Mouse (Mus musculus): ENCODE results near the gene Dnaja1. TPM values are rescaled to one million over a fixed set of nuclear protein-coding genes. Genes with fewer than 3 reads are reported as not detected.

Gene Dnaja1
- total RNA-seq, 2 experiments from 2014 or later = 287 to 463 TPM

DNA sequence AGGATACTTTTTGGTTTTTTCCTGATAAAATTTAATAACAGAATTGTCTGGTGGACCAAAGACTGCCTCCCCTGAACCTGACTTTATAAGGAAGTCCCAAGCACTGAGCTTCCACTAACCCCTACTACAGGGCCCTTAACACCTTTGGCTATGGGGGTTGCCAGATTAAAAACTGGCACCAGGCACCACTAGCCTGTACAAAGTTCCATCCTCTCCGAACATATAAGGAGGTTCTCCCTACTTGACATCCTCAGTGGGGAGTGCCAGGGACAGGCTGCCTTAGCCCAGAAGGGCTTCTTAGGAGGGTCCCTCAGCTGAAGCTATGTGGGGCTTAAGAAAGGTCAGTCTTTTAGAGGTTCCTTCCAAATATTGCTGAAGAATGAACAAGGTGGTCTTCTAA is 13.4 kb downstream of the Dnaja1 start:
- no peak for DNase-seq

DNA sequence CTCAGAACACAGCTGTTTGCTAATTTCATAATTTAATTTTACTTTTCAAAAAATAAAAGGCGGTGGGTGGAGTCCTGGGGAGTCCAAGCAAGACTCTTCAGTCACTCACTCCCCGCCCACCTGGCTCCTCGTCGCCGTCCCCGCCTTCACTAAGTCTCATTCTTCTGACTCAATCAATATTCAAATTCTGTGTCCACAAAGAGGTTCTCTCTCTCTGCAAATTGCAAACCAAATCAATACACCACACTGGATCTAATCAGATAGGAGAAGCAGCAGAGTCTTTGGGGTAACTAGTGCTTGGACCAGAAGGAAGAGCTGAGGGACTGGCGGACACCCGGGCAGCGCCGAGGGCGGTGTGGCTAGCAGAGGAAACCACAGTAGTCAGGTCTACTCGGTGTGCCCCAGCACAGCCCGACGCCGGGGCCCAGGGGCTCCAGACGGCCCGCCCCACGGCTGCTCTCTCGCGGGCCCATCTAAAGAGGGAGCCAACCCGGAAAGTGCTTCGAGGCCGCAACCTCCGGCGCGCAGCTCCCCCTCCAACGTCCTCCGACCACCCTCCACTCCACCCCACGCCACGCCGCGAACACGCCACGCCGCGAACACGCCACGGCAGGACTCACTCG is 35.3 kb downstream of the Dnaja1 start:
- DNase-seq = no peak

DNA sequence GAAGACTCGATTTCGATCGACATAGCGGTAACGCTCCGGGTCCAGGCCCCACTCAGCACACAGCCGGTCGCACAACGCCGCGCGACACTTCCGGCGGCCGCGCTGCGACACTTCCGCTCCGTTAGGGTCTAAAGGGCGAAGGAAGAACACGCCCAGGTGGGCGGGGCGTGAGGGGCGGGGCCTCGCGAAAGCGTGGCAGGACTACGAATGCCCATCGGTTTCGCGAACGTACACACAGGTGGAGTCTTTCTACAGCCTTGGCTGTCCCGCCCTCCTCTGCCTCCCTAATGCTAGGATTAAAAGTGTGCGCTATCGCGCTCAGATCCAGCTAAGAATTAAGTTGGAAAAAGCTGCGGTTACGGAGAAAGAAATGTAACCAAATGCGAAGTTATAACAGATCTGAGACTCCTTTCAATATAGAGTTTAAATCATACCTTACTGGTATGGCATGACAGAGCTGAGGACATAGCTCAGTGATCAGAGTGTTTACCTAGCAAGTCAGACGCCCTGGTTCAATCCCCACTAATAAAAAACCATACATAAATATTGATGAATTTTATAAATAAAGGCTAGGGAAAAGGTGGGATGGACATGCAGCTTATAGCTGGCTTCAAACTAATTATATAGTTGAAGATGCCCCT is 36.0 kb downstream of the Dnaja1 start, which contains the start of gene Smu1:
Smu1 (minus strand) TSS at position 144 of the 641 bp plus-strand sequence.
- DNase-seq = peak; percentile 98

DNA sequence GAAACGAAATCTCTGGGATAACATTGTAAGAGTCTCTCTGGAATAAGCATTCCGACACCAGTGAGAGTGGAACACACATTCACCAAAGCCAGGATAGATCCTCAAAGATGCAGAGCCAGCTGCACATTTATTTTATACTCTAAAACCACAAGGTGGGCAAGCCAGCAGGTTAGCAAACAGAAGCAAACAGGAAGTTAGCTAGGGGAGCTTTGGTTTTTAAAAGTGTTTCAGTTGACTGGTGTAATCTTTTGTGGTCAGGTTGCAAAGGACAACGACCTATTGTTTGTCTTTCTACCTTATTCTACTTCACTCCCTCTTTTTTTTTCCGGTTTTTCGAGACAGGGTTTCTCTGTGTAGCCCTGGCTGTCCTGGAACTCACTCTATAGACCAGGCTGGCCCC is 37.9 kb downstream of the Dnaja1 start:
- no peak for DNase-seq

DNA sequence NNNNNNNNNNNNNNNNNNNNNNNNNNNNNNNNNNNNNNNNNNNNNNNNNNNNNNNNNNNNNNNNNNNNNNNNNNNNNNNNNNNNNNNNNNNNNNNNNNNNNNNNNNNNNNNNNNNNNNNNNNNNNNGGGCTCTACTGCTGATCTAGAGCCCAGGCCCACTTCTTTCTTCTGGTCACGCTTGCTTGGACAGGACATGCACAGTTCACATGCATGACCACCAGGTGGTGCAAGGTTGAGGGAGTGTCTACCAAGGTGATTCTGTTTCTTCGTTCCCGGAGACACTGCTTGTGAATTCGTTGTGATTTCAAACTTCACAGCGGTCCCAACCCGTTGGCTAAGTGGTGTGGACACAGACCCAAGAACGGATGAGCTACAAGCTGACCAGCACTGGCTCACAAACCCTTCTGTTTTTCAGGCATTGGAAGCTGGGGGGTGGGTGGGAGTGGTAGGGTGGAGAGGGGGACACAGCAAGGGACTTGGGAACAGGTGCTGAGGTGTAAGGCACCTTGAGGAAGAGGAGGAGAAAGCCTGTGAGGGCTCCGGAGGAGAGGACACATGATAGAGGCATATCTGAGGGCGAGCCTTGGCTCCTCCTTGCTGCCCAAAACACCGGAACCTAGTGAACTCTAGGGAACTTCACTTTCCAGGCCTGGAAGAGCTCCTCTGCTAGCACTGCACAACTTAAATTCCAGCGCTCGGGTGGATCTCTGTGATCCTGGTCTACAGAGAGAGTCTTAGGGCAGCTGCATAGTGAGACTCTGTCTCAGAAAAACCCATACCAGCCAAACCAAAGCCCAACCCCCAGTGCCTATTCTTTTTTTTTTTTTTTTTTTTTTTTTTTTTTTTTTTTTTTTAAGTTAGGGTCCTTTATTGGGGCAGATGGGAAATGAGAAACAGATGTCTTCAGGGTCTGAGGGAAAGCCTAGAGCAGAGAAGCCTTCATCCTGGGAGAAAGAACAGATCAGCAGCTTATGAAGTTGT is 52.6 kb downstream of the Dnaja1 start:
- DNase-seq = peak; percentile 81 to 86

DNA sequence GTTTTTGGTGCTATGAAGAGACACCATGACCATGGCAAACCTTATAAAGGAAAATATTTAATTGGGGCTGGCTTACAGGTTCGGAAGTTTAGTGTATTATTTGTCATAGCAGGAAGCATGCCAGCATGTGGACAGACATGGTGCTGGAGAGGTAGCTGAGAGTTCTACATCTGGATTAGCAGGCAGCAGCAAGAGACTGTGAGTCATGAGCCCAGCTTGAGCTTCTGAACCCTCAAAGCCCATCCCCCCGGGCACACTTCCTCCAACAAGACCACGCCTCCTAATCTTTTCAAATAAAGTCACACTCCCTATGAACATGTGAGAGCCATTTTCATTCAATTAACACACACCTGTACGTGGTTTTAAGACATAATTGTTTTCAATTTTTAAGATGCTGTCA is 54.5 kb downstream of the Dnaja1 start:
- DNase-seq = no peak

DNA sequence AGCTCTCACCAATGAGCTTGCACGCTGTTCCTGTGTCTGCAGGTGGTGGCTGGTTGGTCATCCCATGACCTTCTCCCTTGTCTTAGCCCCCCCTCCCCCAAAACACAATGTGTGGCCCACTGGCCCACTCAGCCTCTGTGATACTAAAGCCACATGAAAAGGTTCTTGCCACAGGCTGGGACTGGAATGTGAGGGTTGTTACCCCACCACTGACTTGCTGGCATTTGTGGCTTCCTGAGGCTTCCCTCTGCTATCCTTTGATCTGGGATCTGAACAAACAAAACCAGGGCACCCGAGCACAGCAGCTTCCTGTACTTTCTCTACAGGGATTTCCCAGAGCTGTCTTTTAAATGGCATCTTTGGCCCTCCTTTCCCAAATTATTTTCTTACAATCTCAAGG is 55.2 kb downstream of the Dnaja1 start:
- DNase-seq = peak; percentile 18 to 38

DNA sequence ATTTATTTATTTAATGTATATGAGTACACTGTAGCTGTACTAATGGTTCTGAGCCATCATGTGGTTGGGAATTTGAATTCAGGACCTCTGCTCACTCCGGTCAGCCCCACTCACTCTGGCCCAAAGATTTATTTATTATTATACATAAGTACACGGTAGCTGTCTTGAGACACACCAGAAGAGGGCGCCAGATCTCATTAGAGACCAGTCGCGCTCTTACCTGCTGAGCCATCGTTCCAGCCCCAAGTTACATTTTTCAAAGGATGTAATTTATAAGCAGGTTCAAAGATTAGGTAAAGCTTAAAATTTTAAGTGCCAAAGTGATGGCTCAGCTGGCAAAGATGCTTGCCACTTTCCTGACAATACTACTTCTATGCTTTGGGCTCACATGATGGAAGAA is 56.7 kb downstream of the Dnaja1 start:
- DNase-seq = peak; percentile 48 to 56

DNA sequence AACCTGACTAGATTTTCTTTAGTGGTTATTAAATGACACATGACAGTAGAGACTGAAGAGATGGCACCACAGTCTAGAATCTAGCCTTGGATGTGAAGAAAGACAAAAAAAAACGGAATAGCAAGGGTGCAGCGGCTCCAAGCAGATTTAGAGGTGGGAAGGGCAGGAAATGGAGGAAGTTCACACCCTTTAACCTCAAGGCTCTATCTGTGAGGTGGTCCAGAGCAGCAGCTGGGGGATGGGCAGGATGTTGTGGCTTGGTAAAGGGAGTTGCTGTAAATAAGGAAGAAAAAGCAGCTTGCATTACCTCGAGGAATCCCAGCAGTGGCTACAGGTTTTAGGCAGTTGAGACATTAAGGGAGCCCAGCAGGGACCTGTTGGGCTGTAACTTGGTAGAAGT is 59.2 kb downstream of the Dnaja1 start:
- peak in 1 of 2 experiments; percentile 60 for DNase-seq

DNA sequence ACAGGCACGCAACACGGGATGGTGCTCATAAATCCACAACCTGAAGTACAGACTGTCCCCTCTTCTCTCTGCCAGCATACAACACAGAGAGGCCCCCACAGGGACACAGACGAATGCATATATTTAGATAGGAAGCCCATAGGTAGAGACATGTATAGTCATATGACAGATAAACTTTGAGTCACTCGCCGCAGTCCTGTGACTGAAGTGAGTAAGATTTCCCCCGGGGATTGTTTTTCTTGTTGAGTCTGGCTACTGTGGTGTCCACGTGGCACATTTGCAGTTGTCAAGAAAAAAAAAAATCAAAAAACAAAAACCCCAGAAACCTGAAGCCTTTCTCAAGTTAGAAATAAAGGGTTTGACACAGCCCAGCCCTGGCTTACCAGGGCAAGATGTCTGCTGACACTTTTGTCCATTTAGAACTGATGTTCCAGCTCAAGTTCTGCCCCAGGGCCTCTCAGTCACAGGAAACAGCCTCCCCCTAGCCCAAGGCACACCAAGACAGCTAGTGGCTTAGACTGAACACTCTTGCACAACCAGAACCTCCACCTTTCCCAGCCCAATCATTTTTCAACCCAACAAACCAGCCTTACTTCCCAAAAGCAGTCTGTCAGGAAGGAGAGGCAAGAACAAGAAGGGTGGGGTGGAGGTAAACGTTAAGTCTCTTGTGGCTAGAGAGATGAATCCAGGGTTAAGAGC is 60.0 kb downstream of the Dnaja1 start:
- no peak for DNase-seq

DNA sequence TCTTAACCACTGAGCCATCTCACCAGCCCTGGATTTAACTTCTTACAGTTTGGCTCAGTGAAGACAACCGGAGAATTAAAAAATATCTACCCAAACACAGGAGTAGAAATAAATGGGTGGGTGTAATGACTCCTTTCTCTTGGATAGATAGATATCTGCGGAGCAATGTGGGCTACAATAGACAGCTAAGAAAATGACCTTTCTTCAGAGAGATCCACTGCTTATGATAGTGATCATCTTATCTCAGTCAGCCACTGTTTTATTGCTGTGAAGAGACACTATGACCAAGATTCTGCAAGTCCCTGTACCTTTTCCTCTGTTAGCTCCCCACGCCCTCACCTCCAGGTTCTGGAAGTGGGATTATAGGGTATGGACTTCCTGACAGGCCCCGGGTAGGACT is 61.1 kb downstream of the Dnaja1 start:
- DNase-seq = no peak

DNA sequence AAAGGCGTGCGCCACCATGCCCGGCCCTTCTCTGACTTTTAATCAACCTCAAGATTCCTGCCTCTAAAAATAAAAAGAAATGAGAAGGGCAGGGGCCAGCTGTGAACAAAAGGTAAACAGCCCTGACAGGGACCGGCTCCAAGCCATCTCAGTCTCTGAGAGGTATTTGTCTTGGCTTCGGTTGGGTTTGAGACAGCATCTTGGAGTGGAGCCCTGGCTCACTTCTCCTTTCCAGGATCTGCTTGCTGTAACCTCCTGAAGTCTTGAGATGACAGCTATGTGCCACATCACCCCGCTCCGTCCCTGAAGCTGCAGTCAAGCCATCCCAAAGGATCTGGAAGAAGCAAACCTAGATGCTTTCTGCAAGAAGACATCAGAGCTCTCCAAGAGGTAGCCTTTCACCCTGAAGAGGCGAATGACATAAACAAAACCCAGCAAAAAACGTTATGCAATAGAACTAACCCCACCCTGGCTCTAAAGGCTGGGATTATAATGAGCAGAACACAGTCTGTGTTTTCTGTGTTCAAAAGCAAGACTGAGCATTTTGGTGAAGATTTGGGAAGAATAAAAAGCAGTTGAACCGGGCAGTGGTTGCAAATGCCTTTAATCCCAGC is 62.7 kb downstream of the Dnaja1 start:
- peak in 1 of 2 experiments; percentile 41 for DNase-seq

DNA sequence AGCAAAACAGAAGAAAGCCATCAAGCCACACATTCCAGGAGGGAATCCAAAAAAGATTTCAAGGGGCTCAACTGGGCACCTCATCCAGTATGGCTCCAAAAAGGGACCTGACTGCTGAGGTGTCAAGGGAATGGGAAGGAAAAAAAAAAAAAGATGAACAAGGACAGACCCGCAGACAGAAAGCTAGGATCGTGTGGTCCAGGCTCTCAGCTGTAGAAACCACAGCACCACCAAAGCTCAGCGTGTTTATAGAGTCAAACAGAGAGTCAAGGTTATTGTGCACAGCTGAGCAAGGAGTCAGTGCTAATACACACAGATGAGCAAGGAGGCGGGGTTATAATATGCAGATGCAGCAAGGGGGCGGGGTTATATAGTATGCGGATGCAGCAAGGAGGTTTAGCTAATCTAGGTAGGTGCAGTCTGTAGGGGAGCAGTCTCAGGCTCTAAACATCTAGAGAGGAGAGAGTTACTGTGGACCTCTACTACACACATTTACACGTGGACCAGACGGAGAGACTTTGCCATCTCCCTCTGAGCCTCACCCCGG is 63.7 kb downstream of the Dnaja1 start:
- DNase-seq = no peak

DNA sequence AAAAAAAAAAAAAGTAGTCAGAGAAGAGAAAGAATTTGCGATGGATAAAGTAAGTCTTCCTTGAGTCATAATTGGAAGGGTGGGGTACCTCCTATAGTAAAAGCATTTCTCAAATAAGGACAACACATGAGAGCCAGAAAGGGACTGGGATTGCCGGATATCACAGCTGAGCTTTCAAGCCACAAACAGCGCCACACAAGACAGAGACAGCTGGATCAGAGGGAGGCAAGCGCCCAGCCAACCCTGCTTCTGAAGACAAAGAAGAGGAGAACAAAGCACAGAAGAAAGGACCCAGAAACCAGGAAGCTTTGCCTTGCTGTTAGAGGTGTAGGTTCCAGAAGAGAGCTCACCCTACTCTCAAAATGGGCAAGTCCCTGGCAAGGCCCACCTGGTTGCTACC is 64.6 kb downstream of the Dnaja1 start:
- no peak for DNase-seq

Small RNA genes within 50 kb of the gene (microRNA-seq; reads per million reads assigned to microRNA genes)
- gene Mir207 = not detected

Other genes starting within 250 kb of the Dnaja1 start
- not detected for gene Tmem215, start 250.0 kb upstream of the Dnaja1 start, total RNA-seq (2021)
- 10 to 100 TPM; 14.4 to 23.2 TPM for gene Aptx, start 19.0 kb upstream of the Dnaja1 start, total RNA-seq (2021)
- 10 to 100 TPM; 60.2 to 71.2 TPM for gene Smu1, start 35.8 kb downstream of the Dnaja1 start, total RNA-seq (2021)
- 10 to 100 TPM; 75.7 to 89.5 TPM for gene B4galt1, start 131.9 kb downstream of the Dnaja1 start, total RNA-seq (2021)
- gene Spink4, start 197.9 kb downstream of the Dnaja1 start, total RNA-seq (2021) = 10 to 100 TPM in 1 of 2 experiments, not detected in 1; 12.8 TPM
- gene Bag1, start 226.1 kb downstream of the Dnaja1 start, total RNA-seq (2021) = 100 to 1,000 TPM; 287 to 331 TPM
- gene Chmp5, start 226.3 kb downstream of the Dnaja1 start, total RNA-seq (2021) = 100 to 1,000 TPM; 101 to 105 TPM
- 10 to 100 TPM; 75.5 to 97.1 TPM for gene Nfx1, start 248.8 kb downstream of the Dnaja1 start, total RNA-seq (2021)